Mouse (Mus musculus) thymus, postnatal 10 days (tissue): ENCODE data around the gene Hdac9.

Experiments used
- DNase-seq, 2 experiments: peaks; one replicate each; pipeline ENCODE4 v3.0.0; 2021; ENCODE audit warnings: low spot score in 2 of 2

Gene Hdac9

DNA sequence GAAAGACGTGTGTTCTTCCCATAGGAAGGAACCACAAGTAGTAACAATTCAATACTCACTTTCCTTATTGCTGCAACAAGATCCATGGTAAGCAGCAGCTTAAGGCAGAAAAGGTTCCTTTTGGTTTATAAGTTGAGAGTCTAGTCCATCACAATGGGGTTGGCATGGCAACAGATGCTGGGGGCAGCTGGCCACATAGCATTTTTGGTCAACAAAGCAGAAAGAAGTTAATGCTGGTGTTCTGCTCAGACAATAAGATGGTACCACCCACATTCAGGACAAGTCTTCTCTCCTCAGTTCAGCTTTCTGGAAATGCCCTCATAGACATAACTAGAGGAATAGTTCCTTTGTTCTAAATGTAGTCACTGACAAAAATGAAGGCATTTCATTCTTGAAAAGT is at the start of gene Hdac9:
Gene Hdac9 (minus strand): TSS at position 101 of the 400 bp plus-strand sequence.
- no peak for DNase-seq

DNA sequence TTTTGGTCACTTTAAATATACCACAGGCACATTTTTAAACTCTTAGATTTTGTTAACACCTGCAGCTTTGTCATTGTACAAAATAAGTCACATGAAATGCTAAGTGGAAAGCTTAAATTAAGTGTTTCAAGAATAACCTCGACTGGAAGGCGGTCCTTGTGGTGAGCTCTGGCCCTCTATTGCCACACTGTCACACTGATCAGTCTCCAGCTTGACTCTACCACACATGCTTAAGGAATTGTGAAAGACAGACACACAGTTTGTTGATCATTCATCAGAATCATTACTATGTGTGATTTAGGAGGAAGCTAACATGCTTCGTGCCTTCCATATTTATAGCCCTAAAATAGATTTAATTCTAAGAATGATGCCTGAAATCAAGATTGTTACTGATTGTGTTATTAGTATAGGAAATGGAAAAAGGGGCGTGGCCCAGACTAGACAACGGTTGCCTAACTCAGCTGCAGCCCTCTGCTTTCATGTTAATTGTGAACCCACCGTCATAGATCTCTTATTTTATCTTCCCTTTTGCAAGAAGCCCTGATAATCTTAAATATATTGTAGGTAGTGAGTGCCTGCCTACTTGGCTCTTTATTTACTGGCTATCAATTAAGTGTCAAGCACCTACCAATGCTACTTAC is 32.3 kb upstream of the Hdac9 start:
- no peak for DNase-seq

- DNase-seq, result peak in 1 of 2 experiments; percentile 49
These were observed 21.0 kb upstream of the Hdac9 start for GRCm38 (mm10) chr12:34937918-34938317.

- no peak for DNase-seq
These were observed 8.9 kb downstream of the Hdac9 start for GRCm38 (mm10) chr12:34908008-34908407.

- no peak for DNase-seq
These were observed 9.4 kb downstream of the Hdac9 start for GRCm38 (mm10) chr12:34907506-34907850.

DNA sequence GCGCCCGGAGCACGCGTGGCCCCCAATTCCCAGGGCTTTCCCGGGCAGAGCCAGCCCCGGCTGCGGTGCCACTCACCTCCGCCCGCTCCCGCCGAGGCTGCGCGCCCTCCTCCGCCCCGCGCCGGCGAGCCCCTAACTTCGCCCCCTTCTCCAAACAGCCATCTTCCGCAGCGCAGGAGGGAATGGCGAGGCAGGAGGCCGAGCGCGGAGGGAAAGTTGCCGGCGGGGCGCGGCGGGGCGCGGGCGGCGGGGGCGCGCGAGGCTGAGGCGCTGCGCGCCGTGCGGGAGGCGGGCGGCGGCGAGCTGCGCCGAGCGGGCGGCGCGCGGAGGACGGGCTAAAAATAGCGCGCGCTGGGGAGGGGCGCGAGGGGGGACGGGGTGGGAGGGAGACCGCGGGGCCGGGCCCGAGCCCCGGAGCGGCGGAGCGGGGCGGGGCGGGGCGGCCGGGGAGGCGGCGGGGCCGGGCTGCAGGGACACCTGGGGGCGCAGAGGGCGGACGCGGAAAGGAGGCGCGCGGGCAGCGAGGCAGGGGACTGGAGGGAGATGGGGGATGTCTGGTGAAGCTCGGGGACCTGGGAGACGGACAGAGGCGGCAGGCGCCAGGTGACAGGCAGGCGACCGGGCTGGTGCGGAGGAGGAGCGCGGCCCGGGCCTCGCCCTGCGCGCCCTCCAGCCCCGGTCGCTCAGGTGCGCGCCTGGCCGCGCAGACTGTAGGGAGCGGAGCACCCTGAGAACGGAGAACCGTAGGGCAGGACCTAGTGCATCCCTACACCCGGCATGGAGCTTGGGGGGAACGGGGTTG is 10.0 kb downstream of the Hdac9 start:
- peak; percentile 8 to 25 for DNase-seq

DNA sequence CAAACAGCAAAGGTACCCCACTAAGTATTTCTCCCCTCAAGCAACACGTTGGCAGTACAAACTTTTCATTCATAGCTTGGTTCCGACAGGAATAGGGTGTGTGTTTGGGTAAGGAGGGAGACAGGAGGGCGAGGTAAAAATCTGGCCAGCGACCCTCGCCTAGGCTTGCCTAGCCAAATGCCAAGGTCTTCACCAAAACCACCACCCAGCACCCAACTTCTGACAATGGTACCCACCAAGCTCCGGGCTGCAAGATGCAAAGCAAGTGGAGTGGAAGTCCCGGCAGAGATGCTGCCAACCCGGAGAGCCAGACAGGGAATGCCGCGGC is 10.6 kb downstream of the Hdac9 start:
- DNase-seq, result no peak

DNA sequence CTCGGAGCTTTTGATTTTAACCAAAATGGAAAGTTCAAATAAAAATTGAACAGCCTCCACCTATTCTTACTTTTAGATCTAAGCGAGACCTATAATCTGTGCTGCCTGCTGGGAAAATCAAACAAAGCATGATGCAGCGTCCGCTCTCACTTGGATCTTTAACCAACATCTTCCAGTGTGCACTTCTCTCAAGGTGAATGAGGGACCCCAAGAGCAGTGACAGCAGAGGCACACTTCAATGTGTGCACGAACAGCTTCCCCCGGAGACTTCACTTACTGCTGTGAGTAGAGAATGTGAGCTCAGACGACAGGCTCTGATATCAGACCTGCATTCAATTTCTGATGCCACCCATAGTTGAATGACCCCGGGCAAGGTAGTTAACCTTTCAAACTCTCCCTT is 16.7 kb downstream of the Hdac9 start:
- DNase-seq, result no peak

DNA sequence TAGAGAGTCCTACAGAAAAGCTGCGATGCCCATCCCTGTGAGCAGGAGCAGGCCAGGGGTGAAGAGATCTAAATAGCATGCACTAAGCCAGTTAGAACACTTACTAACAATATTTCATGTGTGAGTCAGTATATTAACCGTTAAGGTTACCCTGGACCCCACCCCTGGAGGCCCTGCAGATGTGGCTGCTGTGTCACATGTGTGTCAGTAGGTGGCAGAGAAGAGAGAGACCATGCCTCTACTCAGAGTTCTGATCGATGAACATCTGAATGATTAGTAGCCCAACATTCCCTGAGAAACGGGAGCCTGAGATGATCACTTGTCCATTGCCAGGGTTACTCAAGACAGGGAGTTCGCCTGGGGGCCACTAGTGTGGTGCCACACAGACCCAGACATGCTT is 22.0 kb downstream of the Hdac9 start:
- DNase-seq, result no peak

GRCm38 (mm10) chr12:34888694-34889093 is 28.2 kb downstream of the Hdac9 start:
- DNase-seq, result no peak

DNA sequence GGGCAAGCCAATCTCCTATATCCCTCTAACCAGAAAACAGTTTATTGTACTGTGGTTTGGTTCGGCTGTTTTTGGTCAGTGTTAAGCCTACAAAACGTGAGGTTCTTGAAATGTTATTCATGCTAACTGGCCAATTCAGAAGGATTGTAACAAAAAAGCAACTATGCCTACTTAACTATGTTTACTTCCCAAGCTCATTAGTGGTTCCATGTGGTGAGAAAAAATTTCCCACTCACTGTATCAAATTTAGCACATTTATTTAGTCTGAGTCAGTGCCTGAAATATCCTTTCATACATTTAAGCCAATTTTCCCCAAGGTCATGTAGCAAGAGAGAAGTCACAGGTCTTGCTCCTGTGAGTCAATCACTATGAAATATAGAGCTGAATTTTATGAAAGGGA is 42.0 kb downstream of the Hdac9 start:
- no peak for DNase-seq

DNA sequence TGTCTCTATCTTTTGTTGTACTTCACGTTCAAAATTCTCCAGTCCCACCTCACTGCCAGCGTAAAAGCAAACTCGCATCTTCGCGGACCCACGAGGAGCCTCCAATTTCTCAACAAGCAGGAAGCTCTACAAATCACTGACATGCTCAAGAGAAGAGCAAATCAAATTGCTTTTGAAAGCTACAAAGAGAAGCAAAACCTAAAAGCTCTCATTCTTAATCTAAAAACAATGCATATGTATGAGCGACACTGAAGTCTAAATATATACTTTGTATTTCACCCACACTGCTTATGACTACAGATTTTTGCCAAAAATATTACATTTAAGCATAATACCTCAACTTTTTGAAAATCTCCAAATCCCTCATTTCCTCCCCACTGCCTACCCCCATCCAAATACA is 45.9 kb downstream of the Hdac9 start:
- no peak for DNase-seq

DNA sequence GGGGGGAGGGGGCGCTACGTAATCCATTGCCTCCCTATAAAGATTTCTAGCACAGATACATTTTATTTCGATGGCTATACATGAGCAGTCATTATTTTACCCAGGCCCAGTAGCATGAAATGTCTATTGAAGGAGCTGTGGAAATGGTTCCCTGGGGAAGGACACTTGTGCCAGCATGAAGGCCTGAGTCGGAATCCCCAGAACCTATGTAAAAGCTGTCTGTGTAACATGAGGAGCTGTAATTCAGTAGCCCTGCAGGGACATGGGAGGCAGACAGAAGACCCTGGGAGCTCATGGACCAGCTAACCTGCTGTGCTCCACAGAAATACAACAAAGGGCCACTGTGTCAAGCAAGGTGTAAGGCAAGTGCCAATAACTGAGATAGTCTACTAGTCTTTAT is 75.7 kb downstream of the Hdac9 start:
- DNase-seq, result no peak

GRCm38 (mm10) chr12:34837318-34837717 is 79.6 kb downstream of the Hdac9 start:
- no peak for DNase-seq

- DNase-seq, result no peak
These were observed 80.0 kb downstream of the Hdac9 start for GRCm38 (mm10) chr12:34836864-34837263.

DNA sequence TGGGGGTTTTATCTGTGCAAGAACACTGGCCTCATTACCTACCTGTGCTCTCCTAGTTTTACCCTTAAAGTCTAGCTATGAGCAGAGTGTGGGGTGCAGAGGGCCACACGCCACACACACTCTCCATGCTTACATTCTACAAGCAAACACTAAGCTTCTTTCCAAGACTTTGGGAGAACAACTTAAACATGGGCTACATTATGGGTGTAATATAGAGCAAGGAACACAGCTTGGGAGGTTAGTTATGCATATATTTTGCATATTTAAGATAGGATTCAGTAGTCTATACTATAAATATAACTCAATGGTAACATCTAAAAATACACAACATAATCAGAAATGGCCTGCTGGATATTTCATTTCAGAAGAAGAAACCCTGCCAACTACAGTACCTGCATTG is 80.8 kb downstream of the Hdac9 start:
- DNase-seq, result no peak

- no peak for DNase-seq
These were observed 81.4 kb downstream of the Hdac9 start for GRCm38 (mm10) chr12:34835493-34835892.

GRCm38 (mm10) chr12:34828684-34829083 is 88.2 kb downstream of the Hdac9 start:
- no peak for DNase-seq

DNA sequence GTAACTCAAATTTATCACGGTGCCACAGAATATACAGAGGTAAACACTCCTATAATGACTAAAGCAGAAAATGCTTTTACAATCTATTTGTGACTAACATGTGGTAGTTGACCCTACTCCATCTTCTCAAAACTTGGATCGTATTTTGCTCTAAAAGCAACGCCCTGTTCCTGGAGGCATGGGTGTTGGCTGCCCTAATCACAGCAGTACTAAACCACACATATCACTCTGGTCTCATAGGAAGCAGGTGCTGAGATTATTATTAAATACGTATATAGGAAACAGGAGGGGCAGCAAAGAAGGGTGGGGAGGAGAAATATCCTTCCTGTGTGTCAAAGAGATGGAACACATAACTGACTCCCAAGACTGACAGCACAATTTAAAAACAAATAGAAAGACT is 90.0 kb downstream of the Hdac9 start:
- no peak for DNase-seq

DNA sequence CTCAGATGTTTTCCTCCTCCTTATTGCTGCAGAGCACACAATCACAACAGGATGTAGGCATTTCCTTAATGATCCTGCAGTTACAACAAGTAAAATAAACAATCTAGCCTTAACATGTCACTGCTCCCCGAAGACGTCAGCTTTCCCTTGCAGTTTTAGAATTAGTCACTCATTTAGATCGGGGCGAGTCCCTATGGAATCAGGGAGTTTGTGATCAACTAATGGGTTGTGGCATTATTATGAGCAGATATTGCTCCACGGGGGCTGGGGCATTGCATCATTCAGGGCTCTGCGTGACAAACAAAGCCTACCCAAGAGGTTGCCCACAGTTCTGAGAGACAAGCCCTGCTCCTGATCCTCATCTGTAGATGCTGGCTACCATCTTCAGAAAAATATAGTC is 96.7 kb downstream of the Hdac9 start:
- DNase-seq, result no peak

- DNase-seq, result no peak
These were observed 105.0 kb downstream of the Hdac9 start for GRCm38 (mm10) chr12:34811673-34812613.

GRCm38 (mm10) chr12:34810221-34810620 is 106.7 kb downstream of the Hdac9 start:
- no peak for DNase-seq

DNA sequence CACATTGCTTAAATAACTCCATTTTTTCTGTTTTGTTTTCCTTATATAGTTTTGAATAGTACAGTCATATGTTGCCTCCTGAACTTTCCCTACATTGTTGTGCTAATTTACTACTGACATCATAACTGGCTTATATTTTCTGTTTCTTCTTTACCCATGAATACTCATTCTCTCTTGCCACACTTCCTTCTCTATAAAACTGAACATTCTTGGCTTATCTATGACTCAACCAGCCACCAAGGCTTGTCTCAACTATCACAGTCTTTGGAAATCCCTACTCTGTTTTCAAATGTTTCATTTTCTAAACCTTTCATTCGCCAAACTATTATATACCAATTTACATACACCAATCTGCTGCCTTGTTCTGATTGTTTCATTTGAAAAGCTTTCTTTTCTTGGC is 108.7 kb downstream of the Hdac9 start:
- DNase-seq, result no peak
